Mouse (Mus musculus): ENCODE measurements at regions not wholly inside any gene's neighbourhood (a gene's known extent, or its start where the extent isn't known, plus 50 kb on each side); places are given as distances from the start of the nearest gene placed in this dataset.

DNA sequence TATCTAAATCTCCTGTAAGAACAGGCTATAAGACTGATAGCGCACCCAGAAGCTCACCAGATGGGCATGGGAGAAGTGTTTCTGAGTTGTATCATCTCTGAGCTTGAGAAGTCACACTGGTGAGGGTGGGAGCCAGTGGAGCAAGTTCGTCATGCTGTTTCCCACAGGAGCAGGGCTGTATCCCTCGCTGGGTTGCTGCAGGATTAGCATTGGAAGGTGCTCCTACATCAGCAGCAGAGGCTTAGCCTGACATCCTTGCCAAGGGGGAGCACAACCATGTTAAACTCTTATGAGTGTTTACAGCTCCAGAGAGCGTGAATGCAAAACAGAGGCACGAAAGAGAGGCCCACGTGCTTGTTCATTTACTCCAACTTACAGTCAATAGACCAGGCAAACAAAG is 395.4 kb upstream of the Atp11b start:
- no peak for ATAC-seq (ENCODE audit: low FRiP score)
- H3K4me3 ChIP-seq (ENCODE audit: low read depth, low read length) = no peak overlapping the region
- no peaks in the 10 kb centered on the region for H3K4me1 ChIP-seq (ENCODE audit: insufficient read depth, low read length)
- H3K4me2 ChIP-seq (ENCODE audit: low read depth, low read length, poor library complexity, severe bottlenecking) = no peak overlapping the region
- H3K27me3 ChIP-seq (ENCODE audit: insufficient read depth, low read length) = no peaks in the 10 kb centered on the region
- H3K9me3 ChIP-seq (ENCODE audit: low read length) = no peaks in the 10 kb centered on the region
- TF ChIP-seq CTCF (IDR thresholded peaks at IDR 0.05) = no peak
- no peak overlapping the region for H3K27ac ChIP-seq (ENCODE audit: low read depth, low read length)
- H3K9ac ChIP-seq (replicated peaks; ENCODE audit: low read length, poor library complexity, severe bottlenecking) = no peak overlapping the region
- 65% methylated on average over 6 of the region's 6 CpGs for WGBS
- H3K36me3 ChIP-seq (ENCODE audit: insufficient read depth, low read length) = no peaks in the 10 kb centered on the region
- DNase-seq (ENCODE audit: low spot score) = no peak

DNA sequence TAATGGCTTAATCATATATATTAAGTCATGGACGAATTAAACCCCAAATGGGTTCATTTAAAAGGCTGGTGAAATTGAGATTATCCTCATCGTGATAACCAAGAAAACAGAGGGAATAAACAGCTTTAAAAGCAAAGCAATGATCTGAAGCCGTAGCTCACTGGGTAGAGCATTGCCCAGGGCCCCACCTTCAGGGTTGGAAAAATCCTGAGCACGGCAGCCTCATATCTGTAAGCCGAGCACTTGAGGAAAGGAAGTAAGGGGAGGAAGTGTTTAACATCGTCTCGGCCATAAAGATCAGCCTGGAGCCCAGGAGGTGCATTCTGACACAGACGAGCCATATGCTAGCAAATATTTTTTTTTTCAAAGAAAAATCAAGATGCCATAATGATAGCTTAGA is 394.6 kb upstream of the Atp11b start:
- Histone ChIP-seq H3K9me3 (ENCODE audit: low read length) (no peaks in the 10 kb centered on the region), H3K27ac (ENCODE audit: low read depth, low read length) (no peak overlapping the region), H3K27me3 (ENCODE audit: insufficient read depth, low read length) (no peaks in the 10 kb centered on the region), H3K36me3 (ENCODE audit: insufficient read depth, low read length) (no peaks in the 10 kb centered on the region), H3K9ac (replicated peaks; ENCODE audit: low read length, poor library complexity, severe bottlenecking) (no peak overlapping the region), H3K4me2 (ENCODE audit: low read depth, low read length, poor library complexity, severe bottlenecking) (no peak overlapping the region), H3K4me3 (ENCODE audit: low read depth, low read length) (no peak overlapping the region), H3K4me1 (ENCODE audit: insufficient read depth, low read length) (no peaks in the 10 kb centered on the region)
- WGBS = 57% methylated on average over 8 of the region's 8 CpGs
- DNase-seq (ENCODE audit: low spot score) (no peak), ATAC-seq (ENCODE audit: low FRiP score) (no peak)
- no peak for TF ChIP-seq CTCF (IDR thresholded peaks at IDR 0.05)

DNA sequence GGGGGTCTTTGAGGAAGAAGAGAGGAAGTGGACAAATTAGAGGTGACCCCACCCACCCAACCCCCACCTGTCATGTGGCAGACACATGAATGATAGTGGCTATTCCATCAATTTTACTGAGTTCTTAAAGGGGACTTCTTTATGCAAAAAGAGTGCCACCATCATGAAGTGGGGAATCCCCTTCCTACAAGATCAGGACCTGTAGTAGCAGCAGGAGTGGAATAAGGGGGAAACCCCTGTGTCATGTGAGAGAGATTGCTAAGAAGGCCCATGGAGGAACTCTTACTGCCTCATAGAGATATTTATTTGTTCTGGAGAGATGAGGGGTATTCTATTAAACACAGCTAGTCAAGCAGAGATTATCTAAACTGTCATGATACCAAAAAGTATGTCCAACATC is 393.4 kb upstream of the Atp11b start:
- Histone ChIP-seq H3K36me3 (ENCODE audit: insufficient read depth, low read length) (no peaks in the 10 kb centered on the region), H3K9ac (replicated peaks; ENCODE audit: low read length, poor library complexity, severe bottlenecking) (no peak overlapping the region), H3K4me3 (ENCODE audit: low read depth, low read length) (no peak overlapping the region), H3K9me3 (ENCODE audit: low read length) (no peaks in the 10 kb centered on the region), H3K4me1 (ENCODE audit: insufficient read depth, low read length) (no peaks in the 10 kb centered on the region), H3K4me2 (ENCODE audit: low read depth, low read length, poor library complexity, severe bottlenecking) (no peak overlapping the region), H3K27me3 (ENCODE audit: insufficient read depth, low read length) (no peaks in the 10 kb centered on the region), H3K27ac (ENCODE audit: low read depth, low read length) (no peak overlapping the region)
- DNase-seq (ENCODE audit: low spot score) = no peak
- TF ChIP-seq CTCF (IDR thresholded peaks at IDR 0.05) = no peak
- ATAC-seq (ENCODE audit: low FRiP score) = no peak

DNA sequence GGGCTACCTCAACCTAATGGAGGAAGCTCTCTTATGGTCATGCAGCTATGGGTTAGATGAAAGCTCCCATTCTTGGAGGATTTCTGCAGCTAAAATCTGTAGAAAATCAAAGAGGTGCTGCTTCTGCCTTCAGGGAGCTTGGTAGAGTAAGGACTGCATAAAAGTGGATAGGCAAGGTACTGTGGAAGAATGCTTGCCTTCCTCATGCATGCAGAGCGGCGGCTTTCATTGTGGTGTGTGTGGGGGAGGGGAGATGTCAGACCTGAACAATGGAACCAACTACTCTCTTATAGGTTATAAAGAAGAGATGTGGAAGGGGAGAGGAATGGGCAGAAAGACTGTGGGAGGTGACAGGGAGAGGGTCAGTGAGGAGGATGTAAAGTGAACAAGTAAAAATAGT is 392.8 kb upstream of the Atp11b start:
- ATAC-seq (ENCODE audit: low FRiP score) = no peak
- H3K4me2 ChIP-seq (ENCODE audit: low read depth, low read length, poor library complexity, severe bottlenecking) = no peak overlapping the region

DNA sequence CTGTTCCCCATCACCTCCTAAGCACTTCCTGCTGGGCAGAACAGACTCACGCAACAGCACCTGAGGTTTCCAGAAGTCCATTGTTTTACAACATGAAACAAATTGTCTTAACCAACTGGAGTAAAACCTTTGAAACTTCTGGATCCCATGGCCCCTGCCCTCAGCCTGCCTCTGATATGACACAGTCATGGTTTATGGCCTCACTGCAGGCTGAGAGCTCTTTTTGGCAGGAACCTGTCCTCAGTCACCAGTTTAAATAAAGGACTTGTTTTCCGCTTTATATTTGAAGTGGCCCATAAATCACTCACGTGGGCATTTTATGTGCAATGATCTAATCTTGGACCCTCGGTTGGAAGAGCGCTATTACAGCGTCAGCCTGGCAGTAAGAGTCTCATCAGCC is 388.5 kb upstream of the Atp11b start:
- Histone ChIP-seq H3K4me1 (ENCODE audit: insufficient read depth, low read length) (no peaks in the 10 kb centered on the region), H3K4me3 (ENCODE audit: low read depth, low read length) (no peak overlapping the region), H3K9ac (replicated peaks; ENCODE audit: low read length, poor library complexity, severe bottlenecking) (no peak overlapping the region), H3K36me3 (ENCODE audit: insufficient read depth, low read length) (no peaks in the 10 kb centered on the region), H3K27me3 (ENCODE audit: insufficient read depth, low read length) (no peaks in the 10 kb centered on the region), H3K27ac (ENCODE audit: low read depth, low read length) (no peak overlapping the region), H3K9me3 (ENCODE audit: low read length) (no peaks in the 10 kb centered on the region), H3K4me2 (ENCODE audit: low read depth, low read length, poor library complexity, severe bottlenecking) (no peak overlapping the region)
- no peak for TF ChIP-seq CTCF (IDR thresholded peaks at IDR 0.05)
- 94% methylated on average over 6 of the region's 6 CpGs for WGBS
- DNase-seq (ENCODE audit: low spot score) (no peak), ATAC-seq (ENCODE audit: low FRiP score) (no peak)

More for the DNA sequence above, 392.8 kb upstream of the Atp11b start:
- Histone ChIP-seq H3K36me3 (ENCODE audit: insufficient read depth, low read length) (no peaks in the 10 kb centered on the region), H3K27ac (ENCODE audit: low read depth, low read length) (no peak overlapping the region), H3K4me1 (ENCODE audit: insufficient read depth, low read length) (no peaks in the 10 kb centered on the region), H3K9me3 (ENCODE audit: low read length) (no peaks in the 10 kb centered on the region), H3K4me3 (ENCODE audit: low read depth, low read length) (no peak overlapping the region), H3K27me3 (ENCODE audit: insufficient read depth, low read length) (no peaks in the 10 kb centered on the region), H3K9ac (replicated peaks; ENCODE audit: low read length, poor library complexity, severe bottlenecking) (no peak overlapping the region)
- no peak for TF ChIP-seq CTCF (IDR thresholded peaks at IDR 0.05)
- DNase-seq (ENCODE audit: low spot score) = no peak
- WGBS = 69% methylated on average over 2 of the region's 2 CpGs

DNA sequence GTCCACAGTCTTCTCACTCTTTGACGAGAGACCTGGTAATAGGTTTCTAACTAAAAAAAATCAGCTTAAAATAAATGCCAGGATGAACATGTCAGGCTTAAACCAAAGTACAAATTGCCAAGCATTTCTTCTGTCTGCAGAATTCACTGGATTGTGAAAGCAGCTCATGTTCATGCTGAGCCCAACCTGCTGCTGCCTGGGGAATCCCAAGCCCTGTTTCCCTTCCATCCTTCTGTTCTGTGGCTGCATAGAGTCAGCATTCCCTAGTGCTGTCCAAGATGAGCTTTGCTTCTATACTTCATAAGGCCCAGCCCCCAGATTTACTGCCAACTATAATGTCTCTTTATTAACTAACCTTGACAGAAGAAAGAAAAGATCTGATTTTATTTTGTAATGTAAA is 381.6 kb upstream of the Atp11b start:
- DNase-seq (ENCODE audit: low spot score) = no peak
- no peak for ATAC-seq (ENCODE audit: low FRiP score)
- no peak overlapping the region for H3K4me2 ChIP-seq (ENCODE audit: low read depth, low read length, poor library complexity, severe bottlenecking)
- H3K36me3 ChIP-seq (ENCODE audit: insufficient read depth, low read length) = no peaks in the 10 kb centered on the region
- no peak overlapping the region for H3K27ac ChIP-seq (ENCODE audit: low read depth, low read length)
- no peak overlapping the region for H3K9ac ChIP-seq (replicated peaks; ENCODE audit: low read length, poor library complexity, severe bottlenecking)
- WGBS = 77% methylated on average over 1 of the region's 1 CpGs
- no peak overlapping the region for H3K4me3 ChIP-seq (ENCODE audit: low read depth, low read length)
- no peaks in the 10 kb centered on the region for H3K9me3 ChIP-seq (ENCODE audit: low read length)
- TF ChIP-seq CTCF (IDR thresholded peaks at IDR 0.05) = no peak
- no peaks in the 10 kb centered on the region for H3K27me3 ChIP-seq (ENCODE audit: insufficient read depth, low read length)
- no peaks in the 10 kb centered on the region for H3K4me1 ChIP-seq (ENCODE audit: insufficient read depth, low read length)

DNA sequence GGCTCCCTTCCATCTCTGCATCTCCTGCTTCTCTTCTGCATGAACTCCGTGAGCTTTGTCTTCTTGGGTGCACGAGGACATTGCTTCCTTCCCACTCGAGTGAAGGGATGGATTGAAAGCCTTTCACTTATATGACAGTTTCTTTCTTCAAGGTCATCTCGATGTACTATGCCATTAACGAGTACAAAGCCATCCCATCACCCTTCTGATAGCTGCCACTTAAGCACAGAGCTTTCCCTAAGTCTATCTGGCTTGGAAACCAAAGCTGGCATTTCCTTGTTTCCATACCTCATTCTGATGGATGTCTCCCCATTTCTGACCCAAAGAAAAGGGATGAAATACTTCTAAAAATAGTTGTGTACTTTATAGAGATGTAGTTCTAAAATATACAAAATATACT is 366.5 kb upstream of the Atp11b start:
- no peaks in the 10 kb centered on the region for H3K4me1 ChIP-seq (ENCODE audit: insufficient read depth, low read length)
- H3K4me2 ChIP-seq (ENCODE audit: low read depth, low read length, poor library complexity, severe bottlenecking) = no peak overlapping the region
- no peak overlapping the region for H3K27ac ChIP-seq (ENCODE audit: low read depth, low read length)
- no peak for TF ChIP-seq CTCF (IDR thresholded peaks at IDR 0.05)
- no peak for DNase-seq (ENCODE audit: low spot score)
- no peaks in the 10 kb centered on the region for H3K36me3 ChIP-seq (ENCODE audit: insufficient read depth, low read length)
- no peaks in the 10 kb centered on the region for H3K9me3 ChIP-seq (ENCODE audit: low read length)
- H3K27me3 ChIP-seq (ENCODE audit: insufficient read depth, low read length) = no peaks in the 10 kb centered on the region
- ATAC-seq (ENCODE audit: low FRiP score) = no peak
- 85% methylated on average over 5 of the region's 5 CpGs for WGBS
- no peak overlapping the region for H3K4me3 ChIP-seq (ENCODE audit: low read depth, low read length)
- no peak overlapping the region for H3K9ac ChIP-seq (replicated peaks; ENCODE audit: low read length, poor library complexity, severe bottlenecking)
